Mouse (Mus musculus): ENCODE results near the gene Nipal4. TPM values are rescaled to one million over a fixed set of nuclear protein-coding genes. Genes with fewer than 3 reads are reported as not detected.

The Nipal4 gene
- 0.72 and 0.90 TPM in 2 replicates for polyA plus RNA-seq (2016; fragmentation: Nextera tagmentation; extraction: Ambion mirVana)

GRCm38 (mm10) chr11:46165866-46166585, at the start of gene Nipal4:
Gene Nipal4, minus strand, starts transcription at chr11:46166508.
- Histone ChIP-seq H3K27ac (no peak within 1 kb of the TSS), H3K9ac (peak within 1 kb of the TSS; percentile 58), H3K4me2 (replicated peaks) (peak within 1 kb of the TSS; percentile 90), H3K4me3 (peak within 1 kb of the TSS; percentile 47), H3K27me3 (peaks cover 23% of the 10 kb centered on the region), H3K9me3 (replicated peaks) (no peaks in the 10 kb centered on the region), H3K4me1 (peaks cover 14% of the 10 kb centered on the region), H3K36me3 (no peaks in the 10 kb centered on the region)
- ATAC-seq (ENCODE audit: low FRiP score): peak; percentile 71
- WGBS: 3% methylated on average over 40 of the region's 40 CpGs

- Histone ChIP-seq H3K36me3 (peaks cover 7% of the 10 kb centered on the region), H3K27ac (0 out of 2 replicates have a peak overlapping the region, but pooled peaks have one; percentile 3), H3K27me3 (no peaks in the 10 kb centered on the region), H3K4me1 (peaks cover 38% of the 10 kb centered on the region), H3K9ac (no peak overlapping the region), H3K9me3 (replicated peaks) (no peaks in the 10 kb centered on the region), H3K4me2 (replicated peaks) (no peak overlapping the region), H3K4me3 (no peak overlapping the region)
- peak; percentile 74 for ATAC-seq (ENCODE audit: low FRiP score)
- 26% methylated on average over 3 of the region's 3 CpGs for WGBS
Measured at GRCm38 (mm10) chr11:46215354-46215753, 49.0 kb upstream of the Nipal4 start.

DNA sequence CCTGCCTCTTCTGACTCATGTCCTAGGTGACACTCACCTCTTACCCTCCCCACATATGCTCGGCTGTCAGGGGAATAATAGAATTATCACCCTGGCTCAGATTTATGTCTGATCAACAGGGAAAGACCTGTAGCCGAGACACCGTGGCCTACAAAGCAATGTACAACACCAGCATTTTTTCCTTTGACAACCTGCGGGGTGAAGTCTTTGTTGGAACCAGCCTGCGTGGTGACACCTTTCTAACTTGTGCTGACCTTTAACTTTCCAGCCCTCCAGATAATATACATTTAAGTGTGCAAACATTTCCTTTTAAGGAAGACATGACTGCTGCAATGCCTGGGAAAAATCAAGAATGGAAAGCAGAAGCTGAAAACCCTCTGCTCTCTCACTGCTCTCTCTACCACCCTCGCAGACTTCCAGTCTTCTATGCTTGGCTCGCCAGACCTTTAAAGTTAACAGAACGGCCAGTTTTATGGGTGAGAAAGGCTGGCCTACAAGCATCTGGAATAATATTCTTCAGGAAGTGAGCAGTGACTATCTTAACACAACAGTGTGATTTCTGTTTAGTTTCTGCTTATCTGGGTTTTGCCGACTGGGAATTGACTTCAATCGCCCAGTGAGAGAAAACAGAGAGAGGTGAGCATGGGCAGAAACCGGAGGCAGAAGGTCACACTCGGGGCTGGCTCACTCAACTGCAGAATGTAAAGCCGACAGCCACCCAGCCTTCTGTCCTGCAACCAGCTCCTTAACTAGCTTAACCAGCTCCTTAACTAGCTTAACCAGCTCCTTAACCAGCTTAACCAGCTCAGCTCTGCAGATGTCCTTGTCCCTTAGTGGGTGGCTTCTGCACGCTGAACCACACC, 48.3 kb upstream of the Nipal4 start:
- Histone ChIP-seq H3K4me1 (peaks cover 32% of the 10 kb centered on the region), H3K9ac (no peak overlapping the region), H3K9me3 (replicated peaks) (no peaks in the 10 kb centered on the region), H3K4me2 (replicated peaks) (no peak overlapping the region), H3K27me3 (no peaks in the 10 kb centered on the region), H3K4me3 (no peak overlapping the region), H3K27ac (peak overlapping the region; percentile 1), H3K36me3 (peaks cover 5% of the 10 kb centered on the region)
- 60% methylated on average over 14 of the region's 14 CpGs for WGBS
- ATAC-seq (ENCODE audit: low FRiP score): no peak

DNA sequence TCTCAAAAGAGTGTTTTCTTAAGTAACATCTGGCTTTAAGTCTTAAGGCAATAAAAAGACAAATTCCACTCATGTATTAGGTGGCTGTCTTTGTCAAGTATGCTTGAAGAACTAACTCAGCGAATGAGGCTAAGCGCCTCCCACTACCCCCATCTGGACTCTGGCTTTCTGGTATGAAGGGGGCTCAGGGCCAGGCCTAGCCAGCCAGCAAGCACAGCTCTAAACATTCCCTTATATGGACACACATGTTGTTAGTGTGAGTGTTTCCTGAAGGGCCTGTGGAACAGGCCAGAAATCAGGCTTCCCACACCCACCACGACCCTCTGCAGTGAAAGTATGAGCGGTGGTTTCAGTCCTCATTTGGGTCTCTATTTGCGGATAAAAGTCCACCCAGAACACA, 47.5 kb upstream of the Nipal4 start:
- Histone ChIP-seq H3K4me3 (no peak overlapping the region), H3K4me2 (replicated peaks) (no peak overlapping the region), H3K27ac (peak overlapping the region; percentile 1; the same call in 1 of the 2 replicates), H3K9ac (no peak overlapping the region), H3K9me3 (replicated peaks) (no peaks in the 10 kb centered on the region), H3K27me3 (no peaks in the 10 kb centered on the region), H3K4me1 (peaks cover 24% of the 10 kb centered on the region), H3K36me3 (peaks cover 5% of the 10 kb centered on the region)
- 76% methylated on average over 5 of the region's 5 CpGs for WGBS
- ATAC-seq (ENCODE audit: low FRiP score): no peak

GRCm38 (mm10) chr11:46211858-46212257, 45.5 kb upstream of the Nipal4 start:
- Histone ChIP-seq H3K36me3 (peaks cover 19% of the 10 kb centered on the region), H3K4me1 (peaks cover 10% of the 10 kb centered on the region), H3K4me3 (no peak overlapping the region), H3K9ac (no peak overlapping the region), H3K27me3 (no peaks in the 10 kb centered on the region), H3K27ac (0 out of 2 replicates have a peak overlapping the region, but pooled peaks have one; percentile 19), H3K4me2 (replicated peaks) (no peak overlapping the region), H3K9me3 (replicated peaks) (no peaks in the 10 kb centered on the region)
- no peak for ATAC-seq (ENCODE audit: low FRiP score)
- 23% methylated on average over 3 of the region's 3 CpGs for WGBS

DNA sequence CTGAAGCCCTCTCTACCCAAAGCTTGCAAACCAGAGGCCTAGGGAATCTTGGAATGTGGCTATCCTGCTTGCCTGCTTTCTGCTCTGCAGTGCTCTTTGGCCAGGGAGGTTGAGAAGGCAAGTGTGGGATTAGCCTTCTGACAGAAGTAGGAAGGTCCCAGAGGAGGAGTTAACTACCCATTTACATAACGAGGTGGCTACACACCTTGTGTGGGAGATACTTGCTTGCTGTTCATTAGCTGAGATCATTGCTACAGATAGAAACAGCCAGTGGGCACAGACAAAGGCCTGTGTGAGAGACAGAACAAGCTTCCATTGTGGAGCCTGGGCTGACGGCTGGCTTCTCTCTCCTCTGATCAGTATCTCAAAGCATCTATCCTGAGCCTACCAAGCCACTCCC, 43.6 kb upstream of the Nipal4 start:
- no peaks in the 10 kb centered on the region for H3K27me3 ChIP-seq
- 58% methylated on average over 2 of the region's 2 CpGs for WGBS
- no peak for ATAC-seq (ENCODE audit: low FRiP score)
- H3K4me2 ChIP-seq (replicated peaks): no peak overlapping the region
- no peak overlapping the region for H3K9ac ChIP-seq
- peaks cover 7% of the 10 kb centered on the region for H3K4me1 ChIP-seq
- H3K9me3 ChIP-seq (replicated peaks): no peaks in the 10 kb centered on the region
- H3K36me3 ChIP-seq: peaks cover 39% of the 10 kb centered on the region
- H3K27ac ChIP-seq: no peak overlapping the region
- no peak overlapping the region for H3K4me3 ChIP-seq

- Histone ChIP-seq H3K9me3 (replicated peaks) (no peaks in the 10 kb centered on the region), H3K4me2 (replicated peaks) (no peak overlapping the region), H3K27me3 (no peaks in the 10 kb centered on the region), H3K36me3 (peaks cover 45% of the 10 kb centered on the region), H3K4me3 (no peak overlapping the region), H3K27ac (no peak overlapping the region), H3K9ac (no peak overlapping the region), H3K4me1 (0 out of 2 replicates have a peak, but pooled peaks cover 4% of the 10 kb centered on the region)
- ATAC-seq (ENCODE audit: low FRiP score): no peak
- 58% methylated on average over 17 of the region's 17 CpGs for WGBS
Measured at GRCm38 (mm10) chr11:46205639-46206409, 39.5 kb upstream of the Nipal4 start.

DNA sequence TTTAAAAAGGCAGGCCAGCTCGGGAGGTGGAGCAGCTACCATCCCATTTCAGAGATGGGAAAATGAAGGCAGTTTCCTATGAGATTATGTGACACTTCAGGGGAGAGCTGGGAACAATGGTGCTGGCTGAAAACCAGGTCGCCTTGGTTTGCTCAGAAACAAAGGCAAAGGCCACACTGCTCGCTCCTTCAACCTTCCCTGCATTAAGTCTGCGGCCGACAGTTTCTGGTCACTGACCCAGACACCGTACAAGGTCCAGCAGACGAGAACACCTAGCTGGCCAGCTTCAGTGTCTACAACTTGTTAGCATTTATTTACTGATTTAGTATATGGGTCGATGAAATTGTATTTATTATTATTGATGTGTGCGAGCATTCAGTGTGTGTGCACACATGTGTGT, 38.5 kb upstream of the Nipal4 start:
- WGBS: 87% methylated on average over 9 of the region's 9 CpGs
- Histone ChIP-seq H3K4me2 (replicated peaks) (no peak overlapping the region), H3K27ac (no peak overlapping the region), H3K36me3 (peaks cover 53% of the 10 kb centered on the region), H3K9ac (no peak overlapping the region), H3K4me1 (0 out of 2 replicates have a peak, but pooled peaks cover 4% of the 10 kb centered on the region), H3K9me3 (replicated peaks) (no peaks in the 10 kb centered on the region), H3K4me3 (no peak overlapping the region), H3K27me3 (no peaks in the 10 kb centered on the region)
- no peak for ATAC-seq (ENCODE audit: low FRiP score)

DNA sequence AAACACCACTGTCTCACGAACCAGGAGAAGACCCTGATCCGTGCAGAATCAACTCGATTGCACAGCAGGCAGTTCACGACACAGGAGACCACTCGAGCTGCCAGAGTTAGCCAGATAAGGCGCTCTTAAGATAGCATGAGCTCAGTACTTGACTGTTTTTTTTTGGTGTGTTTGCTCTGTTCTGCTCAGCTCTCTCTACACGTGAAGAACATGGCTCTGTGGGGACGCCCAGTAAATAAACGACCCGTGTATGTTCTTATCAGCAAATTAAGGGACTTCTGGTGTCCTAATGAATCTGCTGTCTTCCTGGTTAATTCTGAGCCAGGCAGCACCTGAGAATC, 36.2 kb upstream of the Nipal4 start:
- H3K4me2 ChIP-seq (replicated peaks): no peak overlapping the region
- H3K27ac ChIP-seq: 0 out of 2 replicates have a peak overlapping the region, but pooled peaks have one; percentile 12
- H3K27me3 ChIP-seq: no peaks in the 10 kb centered on the region
- no peaks in the 10 kb centered on the region for H3K9me3 ChIP-seq (replicated peaks)
- ATAC-seq (ENCODE audit: low FRiP score): no peak
- 0 out of 2 replicates have a peak, but pooled peaks cover 4% of the 10 kb centered on the region for H3K4me1 ChIP-seq
- H3K9ac ChIP-seq: no peak overlapping the region
- peaks cover 68% of the 10 kb centered on the region for H3K36me3 ChIP-seq
- H3K4me3 ChIP-seq: no peak overlapping the region
- 66% methylated on average over 10 of the region's 10 CpGs for WGBS

DNA sequence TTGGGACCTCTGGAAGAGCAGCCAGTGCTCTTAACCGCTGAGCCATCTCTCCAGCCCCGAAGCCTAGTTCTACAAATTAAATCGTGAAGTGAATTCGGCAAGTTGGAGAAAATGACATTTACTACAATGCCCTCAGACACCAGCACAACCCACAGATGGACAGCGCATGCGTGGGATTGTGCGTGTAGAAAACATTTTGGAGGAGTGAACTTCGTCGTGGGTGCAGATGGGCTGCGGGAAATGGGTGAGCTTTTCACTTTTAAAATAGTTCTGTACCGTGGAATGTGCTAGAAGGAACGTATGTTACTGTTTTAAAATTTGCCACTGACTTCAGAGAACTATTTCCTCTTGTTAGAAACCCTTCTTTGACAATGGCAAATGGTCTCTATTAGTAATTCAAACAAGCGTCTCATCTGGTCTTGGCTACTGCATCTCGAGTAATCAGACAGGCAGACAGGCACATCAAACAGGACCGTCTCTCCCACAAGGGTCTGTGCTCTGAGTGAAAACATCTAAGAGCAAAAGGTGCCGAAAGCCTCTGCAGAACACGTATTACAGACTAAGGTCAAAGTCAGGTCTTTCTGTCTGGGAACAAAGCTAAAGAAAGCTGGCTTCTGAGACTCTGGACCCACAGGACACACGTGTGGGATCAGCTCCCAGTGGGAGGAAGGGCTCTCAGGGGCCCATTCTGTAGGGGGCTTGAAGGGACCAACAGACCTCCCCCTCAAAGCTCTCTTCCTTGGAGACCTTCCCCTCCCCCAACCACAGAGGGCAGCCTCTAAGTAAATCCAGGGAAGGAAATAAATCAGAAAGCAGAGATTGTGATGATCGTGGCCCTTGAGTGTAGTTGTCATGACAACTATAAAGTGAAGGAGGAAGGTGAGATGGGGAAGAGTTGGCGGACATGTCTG, 35.6 kb upstream of the Nipal4 start:
- H3K4me1 ChIP-seq: 0 out of 2 replicates have a peak, but pooled peaks cover 4% of the 10 kb centered on the region
- H3K27ac ChIP-seq: peak overlapping the region; percentile 12; the same call in 1 of the 2 replicates
- WGBS: 66% methylated on average over 20 of the region's 20 CpGs
- no peak overlapping the region for H3K4me2 ChIP-seq (replicated peaks)
- no peak overlapping the region for H3K4me3 ChIP-seq
- no peaks in the 10 kb centered on the region for H3K9me3 ChIP-seq (replicated peaks)
- H3K27me3 ChIP-seq: no peaks in the 10 kb centered on the region
- ATAC-seq (ENCODE audit: low FRiP score): no peak
- H3K9ac ChIP-seq: no peak overlapping the region
- H3K36me3 ChIP-seq: peaks cover 68% of the 10 kb centered on the region

- 89% methylated on average over 11 of the region's 11 CpGs for WGBS
- Histone ChIP-seq H3K4me2 (replicated peaks) (no peak overlapping the region), H3K27ac (no peak overlapping the region), H3K4me3 (no peak overlapping the region), H3K9ac (no peak overlapping the region), H3K4me1 (0 out of 2 replicates have a peak, but pooled peaks cover 4% of the 10 kb centered on the region), H3K36me3 (peaks cover 67% of the 10 kb centered on the region), H3K27me3 (no peaks in the 10 kb centered on the region), H3K9me3 (replicated peaks) (no peaks in the 10 kb centered on the region)
- no peak for ATAC-seq (ENCODE audit: low FRiP score)
Measured at GRCm38 (mm10) chr11:46200664-46201063, 34.4 kb upstream of the Nipal4 start.

Data from hindbrain, embryonic 12.5 days (tissue).